21 mouse cellular contexts compared by ENCODE assay signal in genomic region chr10:40932995-40933394, GRCm38 (mm10).
"Had no signal": no experiment of that assay in that cellular context is flagged by ENCODE, and none has a peak within 500 bp of the region (broad histone marks: within the 10 kb centered on the region; RNA-seq: fewer than 3 reads in every experiment).

No protein-coding gene starts in this region.

- H3K9me3 ChIP-seq: limb, embryonic 12.5 days; limb, embryonic 15.5 days; midbrain, embryonic 10.5 days; midbrain, embryonic 13.5 days had no signal

- H3K27ac ChIP-seq: kidney, postnatal 0 days; limb, embryonic 12.5 days; limb, embryonic 15.5 days; liver, embryonic 14.5 days; midbrain, embryonic 10.5 days; midbrain, embryonic 13.5 days; stomach, postnatal 0 days had no signal

- H3K9ac ChIP-seq: limb, embryonic 12.5 days; limb, embryonic 15.5 days; liver, embryonic 14.5 days; liver, postnatal 0 days; lung, embryonic 14.5 days; midbrain, embryonic 13.5 days had no signal

- H3K4me3 ChIP-seq: limb, embryonic 12.5 days; limb, embryonic 15.5 days; megakaryocyte, embryonic 14.5 days; midbrain, embryonic 10.5 days; midbrain, embryonic 13.5 days had no signal

- H3K27me3 ChIP-seq: limb, embryonic 12.5 days; limb, embryonic 15.5 days; megakaryocyte, embryonic 14.5 days; midbrain, embryonic 13.5 days had no signal

- DNase-seq: kidney, postnatal 25 days; left cerebral cortex, postnatal 4 days; liver, postnatal 0 days; lung, embryonic 14.5 days; lung, postnatal 36 days; right cerebral cortex, adult 18-20 months; right cerebral cortex, postnatal 14 days; right cerebral cortex, postnatal 4 days; thymus, adult 2 months; thymus, postnatal 25 days had no signal

- ATAC-seq: liver, postnatal 0 days; lung, postnatal 0 days; midbrain, embryonic 13.5 days; midbrain, embryonic 16.5 days had no signal

- H3K4me2 ChIP-seq: limb, embryonic 12.5 days; limb, embryonic 15.5 days; liver, embryonic 11.5 days; lung, embryonic 14.5 days; midbrain, embryonic 13.5 days had no signal

- H3K4me1 ChIP-seq: limb, embryonic 12.5 days; limb, embryonic 15.5 days; midbrain, embryonic 10.5 days; midbrain, embryonic 13.5 days had no signal
